Mouse (Mus musculus): Measurements from ENCODE around the gene Syt1. TPM values are rescaled to one million over a fixed set of nuclear protein-coding genes. Genes with fewer than 3 reads are reported as not detected.

Gene Syt1
- polyA plus RNA-seq, 1 experiment from 2014 or later, result 5.0 TPM

GRCm38 (mm10) chr10:108610057-108610644 lies 400.6 kb downstream of the Syt1 start:
- H3K36me3 ChIP-seq, result no peaks in the 10 kb centered on the region
- H3K4me1 ChIP-seq, result 0 out of 2 replicates have a peak, but pooled peaks cover 3% of the 10 kb centered on the region
- no peak for DNase-seq (ENCODE audit: low spot score)
- no peak overlapping the region for H3K4me3 ChIP-seq
- no peaks in the 10 kb centered on the region for H3K9me3 ChIP-seq (replicated peaks)
- no peaks in the 10 kb centered on the region for H3K27me3 ChIP-seq (ENCODE audit: low read depth, poor library complexity, severe bottlenecking)
- 0 out of 2 replicates have a peak overlapping the region, but pooled peaks have one; percentile 1 for H3K27ac ChIP-seq (replicated peaks)
- 82% methylated on average over 14 of the region's 14 CpGs for WGBS

- H3K9me3 ChIP-seq (replicated peaks), result peaks cover 12% of the 10 kb centered on the region
- DNase-seq (ENCODE audit: low spot score), result no peak
- H3K27me3 ChIP-seq (ENCODE audit: low read depth, poor library complexity, severe bottlenecking), result no peaks in the 10 kb centered on the region
- whole genome bisulfite sequencing, result 92% methylated on average over 8 of the region's 8 CpGs
- peaks cover 4% of the 10 kb centered on the region for H3K36me3 ChIP-seq
- H3K27ac ChIP-seq (replicated peaks), result no peak overlapping the region
- H3K4me3 ChIP-seq, result no peak overlapping the region
- 0 out of 2 replicates have a peak, but pooled peaks cover 3% of the 10 kb centered on the region for H3K4me1 ChIP-seq
Measured at GRCm38 (mm10) chr10:108601672-108602412, 408.9 kb downstream of the Syt1 start.

GRCm38 (mm10) chr10:108600693-108601092 lies 410.1 kb downstream of the Syt1 start:
- 90% methylated on average over 9 of the region's 9 CpGs for WGBS
- Histone ChIP-seq H3K4me1 (0 out of 2 replicates have a peak, but pooled peaks cover 3% of the 10 kb centered on the region), H3K27ac (replicated peaks) (no peak overlapping the region), H3K4me3 (no peak overlapping the region), H3K9me3 (replicated peaks) (peaks cover 12% of the 10 kb centered on the region), H3K36me3 (peaks cover 4% of the 10 kb centered on the region), H3K27me3 (ENCODE audit: low read depth, poor library complexity, severe bottlenecking) (no peaks in the 10 kb centered on the region)
- no peak for DNase-seq (ENCODE audit: low spot score)

- peaks cover 4% of the 10 kb centered on the region for H3K36me3 ChIP-seq
- no peak overlapping the region for H3K4me3 ChIP-seq
- H3K27me3 ChIP-seq (ENCODE audit: low read depth, poor library complexity, severe bottlenecking), result no peaks in the 10 kb centered on the region
- H3K4me1 ChIP-seq, result no peaks in the 10 kb centered on the region
- H3K27ac ChIP-seq (replicated peaks), result no peak overlapping the region
- WGBS, result 77% methylated on average over 1 of the region's 1 CpGs
- no peak for DNase-seq (ENCODE audit: low spot score)
- H3K9me3 ChIP-seq (replicated peaks), result peaks cover 12% of the 10 kb centered on the region
Measured at GRCm38 (mm10) chr10:108597385-108597784, 413.4 kb downstream of the Syt1 start.

GRCm38 (mm10) chr10:108596162-108596927 lies 414.4 kb downstream of the Syt1 start:
- no peak for DNase-seq (ENCODE audit: low spot score)
- 73% methylated on average over 11 of the region's 11 CpGs for WGBS
- Histone ChIP-seq H3K36me3 (peaks cover 4% of the 10 kb centered on the region), H3K4me3 (no peak overlapping the region), H3K27ac (replicated peaks) (no peak overlapping the region), H3K9me3 (replicated peaks) (peaks cover 12% of the 10 kb centered on the region), H3K4me1 (no peaks in the 10 kb centered on the region), H3K27me3 (ENCODE audit: low read depth, poor library complexity, severe bottlenecking) (no peaks in the 10 kb centered on the region)

GRCm38 (mm10) chr10:108589355-108589754 lies 421.4 kb downstream of the Syt1 start:
- no peaks in the 10 kb centered on the region for H3K27me3 ChIP-seq (ENCODE audit: low read depth, poor library complexity, severe bottlenecking)
- no peaks in the 10 kb centered on the region for H3K9me3 ChIP-seq (replicated peaks)
- WGBS, result 95% methylated on average over 3 of the region's 3 CpGs
- no peaks in the 10 kb centered on the region for H3K4me1 ChIP-seq
- no peaks in the 10 kb centered on the region for H3K36me3 ChIP-seq
- H3K27ac ChIP-seq (replicated peaks), result no peak overlapping the region
- H3K4me3 ChIP-seq, result no peak overlapping the region
- no peak for DNase-seq (ENCODE audit: low spot score)

GRCm38 (mm10) chr10:108588924-108589323 lies 421.9 kb downstream of the Syt1 start:
- no peak for DNase-seq (ENCODE audit: low spot score)
- Histone ChIP-seq H3K9me3 (replicated peaks) (no peaks in the 10 kb centered on the region), H3K4me1 (peaks cover under 1% of the 10 kb centered on the region; the same call in 1 of the 2 replicates), H3K27me3 (ENCODE audit: low read depth, poor library complexity, severe bottlenecking) (no peaks in the 10 kb centered on the region), H3K36me3 (no peaks in the 10 kb centered on the region), H3K4me3 (no peak overlapping the region), H3K27ac (replicated peaks) (no peak overlapping the region)
- 90% methylated on average over 3 of the region's 3 CpGs for WGBS

- Histone ChIP-seq H3K9me3 (replicated peaks) (no peaks in the 10 kb centered on the region), H3K4me1 (peaks cover 19% of the 10 kb centered on the region), H3K4me3 (no peak overlapping the region), H3K36me3 (no peaks in the 10 kb centered on the region), H3K27ac (replicated peaks) (no peak overlapping the region), H3K27me3 (ENCODE audit: low read depth, poor library complexity, severe bottlenecking) (no peaks in the 10 kb centered on the region)
- DNase-seq (ENCODE audit: low spot score), result peak; percentile 20
- whole genome bisulfite sequencing, result 30% methylated on average over 11 of the region's 11 CpGs
Measured at GRCm38 (mm10) chr10:108583694-108584093, 427.1 kb downstream of the Syt1 start.

- Histone ChIP-seq H3K4me3 (no peak overlapping the region), H3K27me3 (ENCODE audit: low read depth, poor library complexity, severe bottlenecking) (no peaks in the 10 kb centered on the region), H3K27ac (replicated peaks) (no peak overlapping the region), H3K36me3 (no peaks in the 10 kb centered on the region), H3K4me1 (peaks cover 19% of the 10 kb centered on the region), H3K9me3 (replicated peaks) (no peaks in the 10 kb centered on the region)
- 90% methylated on average over 3 of the region's 3 CpGs for WGBS
- no peak for DNase-seq (ENCODE audit: low spot score)
Measured at GRCm38 (mm10) chr10:108582397-108582730, 428.4 kb downstream of the Syt1 start.

- H3K27ac ChIP-seq (replicated peaks), result peak overlapping the region; percentile 59; the same call in 1 of the 2 replicates
- no peaks in the 10 kb centered on the region for H3K36me3 ChIP-seq
- WGBS, result 85% methylated on average over 12 of the region's 12 CpGs
- H3K9me3 ChIP-seq (replicated peaks), result no peaks in the 10 kb centered on the region
- H3K4me1 ChIP-seq, result peaks cover 19% of the 10 kb centered on the region
- no peak for DNase-seq (ENCODE audit: low spot score)
- no peak overlapping the region for H3K4me3 ChIP-seq
- H3K27me3 ChIP-seq (ENCODE audit: low read depth, poor library complexity, severe bottlenecking), result no peaks in the 10 kb centered on the region
Measured at GRCm38 (mm10) chr10:108581555-108582396, 429.0 kb downstream of the Syt1 start.

- H3K4me1 ChIP-seq, result peaks cover 19% of the 10 kb centered on the region
- 75% methylated on average over 9 of the region's 9 CpGs for WGBS
Measured at GRCm38 (mm10) chr10:108580786-108581420, 429.9 kb downstream of the Syt1 start.

GRCm38 (mm10) chr10:108579396-108579795 lies 431.4 kb downstream of the Syt1 start:
- DNase-seq (ENCODE audit: low spot score), result no peak
- 87% methylated on average over 4 of the region's 4 CpGs for WGBS
- H3K36me3 ChIP-seq, result no peaks in the 10 kb centered on the region
- H3K9me3 ChIP-seq (replicated peaks), result no peaks in the 10 kb centered on the region
- peaks cover 19% of the 10 kb centered on the region for H3K4me1 ChIP-seq
- no peak overlapping the region for H3K27ac ChIP-seq (replicated peaks)
- H3K4me3 ChIP-seq, result no peak overlapping the region
- H3K27me3 ChIP-seq (ENCODE audit: low read depth, poor library complexity, severe bottlenecking), result no peaks in the 10 kb centered on the region

More at GRCm38 (mm10) chr10:108580786-108581420, 429.9 kb downstream of the Syt1 start:
- no peak for DNase-seq (ENCODE audit: low spot score)
- no peaks in the 10 kb centered on the region for H3K36me3 ChIP-seq
- H3K4me3 ChIP-seq, result no peak overlapping the region
- H3K9me3 ChIP-seq (replicated peaks), result no peaks in the 10 kb centered on the region
- no peak overlapping the region for H3K27ac ChIP-seq (replicated peaks)
- H3K27me3 ChIP-seq (ENCODE audit: low read depth, poor library complexity, severe bottlenecking), result no peaks in the 10 kb centered on the region

Data from midbrain, embryonic 10.5 days (tissue).